Mouse (Mus musculus) MEL (cell line): ENCODE data around the gene Rpl11. TPM values are rescaled to one million over a fixed set of nuclear protein-coding genes. Genes with fewer than 3 reads are reported as not detected.

ENCODE experiments used
- DNase-seq: peaks from one replicate; pipeline ENCODE4 v3.0.0; 2011; ENCODE audit warnings: low read depth, low spot score
- H3K27ac ChIP-seq: 2 replicates; pipeline ENCODE4 v1.5.1; 2012; ENCODE audit warnings: low read depth, mild to moderate bottlenecking, control low read depth, low read length, moderate library complexity; ENCODE audit not compliant: control insufficient read depth
- H3K27me3 ChIP-seq, 2 experiments: fragments of 150-350 bp in 1 of 2; sonication (generic) in 1 of 2; 2 replicates each; pipeline ENCODE4 v1.6.1; 2012; ENCODE audit warnings: low read length in 2 of 2, mild to moderate bottlenecking in 2 of 2, improper control_type of control experiment in 1 of 2, moderate library complexity in 1 of 2; ENCODE audit not compliant: insufficient read depth in 2 of 2, control insufficient read depth in 1 of 2
- H3K36me3 ChIP-seq, 2 experiments: 2 replicates each; pipeline ENCODE4 v1.6.1; 2012 to 2014; ENCODE audit warnings: low read length in 2 of 2, improper control_type of control experiment in 1 of 2, inconsistent platforms in 1 of 2, mild to moderate bottlenecking in 1 of 2; ENCODE audit not compliant: insufficient read depth in 2 of 2, control insufficient read depth in 1 of 2
- H3K4me1 ChIP-seq, 2 experiments: fragments of 150-350 bp in 1 of 2; sonication (generic) in 1 of 2; 2 replicates each; pipeline ENCODE4 v1.6.1; 2012; ENCODE audit warnings: low read length in 2 of 2, improper control_type of control experiment in 1 of 2, mild to moderate bottlenecking in 1 of 2; ENCODE audit not compliant: insufficient read depth in 2 of 2, control insufficient read depth in 1 of 2
- H3K4me3 ChIP-seq, 2 experiments: fragments of 150-350 bp in 1 of 2; sonication (generic) in 1 of 2; 2 replicates each; pipeline ENCODE4 v1.5.1; 2012; ENCODE audit warnings: low read depth in 2 of 2, low read length in 2 of 2, mild to moderate bottlenecking in 2 of 2, moderate library complexity in 2 of 2, control low read depth in 1 of 2, improper control_type of control experiment in 1 of 2; ENCODE audit not compliant: control insufficient read depth in 1 of 2, insufficient read depth in 1 of 2
- H3K79me2 ChIP-seq: 2 replicates; pipeline ENCODE4 v1.6.1; 2012; ENCODE audit warnings: mild to moderate bottlenecking, low read length, moderate library complexity; ENCODE audit not compliant: control insufficient read depth, poor library complexity, insufficient read depth
- H3K9ac ChIP-seq: 2 replicates; pipeline ENCODE4 v1.6.1; 2012; ENCODE audit warnings: low read depth, mild to moderate bottlenecking, control low read depth, low read length, moderate library complexity; ENCODE audit not compliant: control insufficient read depth, poor library complexity, severe bottlenecking
- H3K9me3 ChIP-seq: fragments of 150-350 bp; sonication (generic); replicated peaks from 2 replicates; pipeline ENCODE4 v1.6.1; 2012; ENCODE audit warnings: mild to moderate bottlenecking, low read length, improper control_type of control experiment, moderate library complexity; ENCODE audit not compliant: insufficient read depth
- CTCF ChIP-seq, 3 experiments: IDR thresholded peaks in 2 of 3; conservative IDR thresholded peaks in 1 of 3; 2 replicates each; pipeline ENCODE4 v1.5.1; 2011 to 2012; ENCODE audit warnings: low read length in 3 of 3, low read depth in 2 of 3, mild to moderate bottlenecking in 2 of 3, improper control_type of control experiment in 1 of 3, inconsistent platforms in 1 of 3, mixed read lengths in 1 of 3, moderate library complexity in 1 of 3; ENCODE audit not compliant: control insufficient read depth in 1 of 3, insufficient read depth in 1 of 3, poor library complexity in 1 of 3, severe bottlenecking in 1 of 3
- EP300 ChIP-seq, 2 experiments: IDR thresholded peaks; 2 replicates each; pipeline ENCODE4 v1.6.1; 2011; ENCODE audit warnings: improper control_type of control experiment in 2 of 2, low read length in 2 of 2, low read depth in 1 of 2, mild to moderate bottlenecking in 1 of 2
- ETS1 ChIP-seq: IDR thresholded peaks from 2 replicates; pipeline ENCODE4 v1.6.1; 2012; ENCODE audit warnings: low read depth, mild to moderate bottlenecking, inconsistent platforms, low read length, improper control_type of control experiment, moderate library complexity
- JUND ChIP-seq: IDR thresholded peaks from 2 replicates; pipeline ENCODE4 v1.6.1; 2011; ENCODE audit warnings: low read depth, mild to moderate bottlenecking, improper control_type of control experiment, low read length
- KAT2A ChIP-seq: conservative IDR thresholded peaks from 2 replicates; pipeline ENCODE4 v1.6.1; 2012; ENCODE audit warnings: low read depth, low read length, improper control_type of control experiment, inconsistent platforms
- MAZ ChIP-seq: IDR thresholded peaks from 2 replicates; pipeline ENCODE4 v1.6.1; 2012; ENCODE audit warnings: low read depth, mild to moderate bottlenecking, inconsistent platforms, low read length, improper control_type of control experiment
- NELFE ChIP-seq: IDR thresholded peaks from 2 replicates; pipeline ENCODE4 v1.6.1; 2011; ENCODE audit warnings: low read depth, low read length, improper control_type of control experiment
- NRF1 ChIP-seq: IDR thresholded peaks from 2 replicates; pipeline ENCODE4 v1.6.1; 2014; ENCODE audit warnings: low read depth, mild to moderate bottlenecking, inconsistent platforms, low read length, improper control_type of control experiment, moderate library complexity; ENCODE audit not compliant: poor library complexity, insufficient read depth, severe bottlenecking
- POLR2AphosphoS5 ChIP-seq: IDR thresholded peaks from 2 replicates; pipeline ENCODE4 v1.6.1; 2012; ENCODE audit warnings: low read depth, borderline replicate concordance, mild to moderate bottlenecking, inconsistent platforms, low read length, moderate library complexity, mixed read lengths
- RCOR1 ChIP-seq: IDR thresholded peaks from 2 replicates; pipeline ENCODE4 v1.6.1; 2012; ENCODE audit warnings: low read depth, mild to moderate bottlenecking, inconsistent platforms, low read length, improper control_type of control experiment
- TAL1 ChIP-seq: IDR thresholded peaks from 2 replicates; pipeline ENCODE4 v1.6.1; 2012; ENCODE audit warnings: mild to moderate bottlenecking, inconsistent platforms, low read length, moderate library complexity, mixed read lengths
- TBP ChIP-seq: IDR thresholded peaks from 2 replicates; pipeline ENCODE4 v1.8.0; 2011; ENCODE audit warnings: low read depth, low read length, improper control_type of control experiment
- UBTF ChIP-seq: IDR thresholded peaks from 2 replicates; pipeline ENCODE4 v1.6.1; 2012; ENCODE audit warnings: low read depth, mild to moderate bottlenecking, inconsistent platforms, low read length, improper control_type of control experiment, moderate library complexity, borderline replicate concordance; ENCODE audit not compliant: insufficient read depth
- USF2 ChIP-seq, 2 experiments: IDR thresholded peaks; 2 replicates each; pipeline ENCODE4 v1.6.1; 2011 to 2012; ENCODE audit warnings: improper control_type of control experiment in 2 of 2, low read length in 2 of 2, borderline replicate concordance in 1 of 2, inconsistent platforms in 1 of 2, low read depth in 1 of 2, mild to moderate bottlenecking in 1 of 2; ENCODE audit not compliant: insufficient read depth in 1 of 2
- ZKSCAN1 ChIP-seq: IDR thresholded peaks from 2 replicates; pipeline ENCODE4 v1.6.1; 2012; ENCODE audit warnings: low read depth, mild to moderate bottlenecking, inconsistent platforms, low read length, improper control_type of control experiment, moderate library complexity
- ZNF384 ChIP-seq: IDR thresholded peaks from 2 replicates; pipeline ENCODE4 v1.6.1; 2012; ENCODE audit warnings: low read depth, mild to moderate bottlenecking, inconsistent platforms, low read length, improper control_type of control experiment
- polyA plus RNA-seq, 2 experiments: library from polyadenylated mRNA; stranded (reverse) in 1 of 2; unstranded in 1 of 2; fragments of >175 nt in 1 of 2; fragments of >200 nt in 1 of 2; gene quantifications; 2 replicates each; pipeline versions ENCODE4 v1.2.1 to v1.2.4; 2012; ENCODE audit warnings: low replicate concordance in 2 of 2, low read depth in 1 of 2; ENCODE audit not compliant: insufficient read length in 2 of 2, insufficient read depth in 1 of 2, missing spikeins in 1 of 2
- total RNA-seq: library from RNA; depleted of rRNA; stranded (reverse); fragments of 300-350 nt; gene quantifications from 2 replicates; pipeline ENCODE4 v1.2.3, GENCODE M21; 2012

Gene Rpl11
- total and polyA plus RNA-seq, 3 experiments, result 2,003 to 2,603 TPM; not detected in 1

GRCm38 (mm10) chr4:136004107-136004675 lies 49.0 kb downstream of the Rpl11 start:
- H3K9ac ChIP-seq, result no peak overlapping the region
- no peak overlapping the region for H3K4me3 ChIP-seq
- DNase-seq, result peak; percentile 67
- TF ChIP-seq RCOR1, result no peak
- TF ChIP-seq ZNF384, result no peak
- peak; percentile 27 to 49; a peak in 3 of 4 replicates for TF ChIP-seq EP300 (IDR thresholded peaks at IDR 0.05; ENCODE audit: low read depth in 1 of 2, low read length in 2 of 2)
- TF ChIP-seq KAT2A, result no peak
- no peak for TF ChIP-seq ZKSCAN1
- TF ChIP-seq ETS1, result no peak
- TF ChIP-seq UBTF, result no peak
- TF ChIP-seq JUND, result no peak
- TF ChIP-seq NRF1, result no peak
- peak; percentile 60 for TF ChIP-seq TAL1
- no peak for TF ChIP-seq USF2 (IDR thresholded peaks at IDR 0.05; ENCODE audit: borderline replicate concordance in 1 of 2, insufficient read depth in 1 of 2, low read depth in 1 of 2, low read length in 2 of 2)
- TF ChIP-seq TBP, result no peak
- TF ChIP-seq POLR2AphosphoS5, result no peak
- TF ChIP-seq MAZ, result no peak
- H3K27ac ChIP-seq, result no peak overlapping the region
- H3K4me1 ChIP-seq, result peaks cover 0 to 3% of the 10 kb centered on the region in 2 experiments; a peak in 1 of 4 replicates
- H3K36me3 ChIP-seq, result peaks cover 5 to 25% of the 10 kb centered on the region in 2 experiments
- H3K79me2 ChIP-seq, result no peaks in the 10 kb centered on the region
- no peaks in the 10 kb centered on the region for H3K9me3 ChIP-seq
- no peaks in the 10 kb centered on the region for H3K27me3 ChIP-seq

DNA sequence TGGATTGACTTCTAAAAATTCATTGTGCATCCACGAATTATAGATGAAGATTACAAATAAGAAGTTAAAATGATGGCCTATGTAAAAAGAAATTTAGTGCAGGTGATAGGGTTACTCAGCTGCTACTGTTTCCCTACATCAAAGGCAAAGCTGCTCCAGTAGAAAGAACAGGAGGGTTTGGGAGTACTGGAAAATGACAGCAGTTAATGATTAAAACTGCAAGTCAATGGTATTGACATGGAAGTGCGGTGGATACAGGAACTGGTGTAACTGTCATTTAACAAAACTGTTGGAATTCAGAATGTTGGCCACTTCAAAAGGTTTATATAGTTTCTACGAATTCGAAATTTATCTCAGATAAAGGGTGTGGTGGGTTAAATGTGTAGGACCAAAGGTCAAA lies 58.1 kb downstream of the Rpl11 start:
- no peak overlapping the region for H3K27ac ChIP-seq

More for the DNA sequence above, 58.1 kb downstream of the Rpl11 start:
- Histone ChIP-seq H3K27me3 (no peaks in the 10 kb centered on the region), H3K4me3 (no peak overlapping the region)
- TF ChIP-seq CTCF (IDR thresholded peaks at IDR 0.05 in 2 of 3, conservative IDR thresholded peaks at IDR 0.05 in 1 of 3; ENCODE audit: control insufficient read depth in 1 of 3, insufficient read depth in 1 of 3, low read depth in 2 of 3, low read length in 3 of 3, poor library complexity in 1 of 3, severe bottlenecking in 1 of 3), result no peak
- no peak for TF ChIP-seq POLR2AphosphoS5
- no peak for TF ChIP-seq NELFE
- TF ChIP-seq, all 39 proteins: peak for 0
- Histone ChIP-seq H3K9ac (no peak overlapping the region), H3K36me3 (peaks cover 0 to 3% of the 10 kb centered on the region in 2 experiments; a peak in 1 of 4 replicates), H3K79me2 (no peaks in the 10 kb centered on the region), H3K9me3 (no peaks in the 10 kb centered on the region), H3K4me1 (0 out of 4 replicates have a peak, but pooled peaks cover 0 to 2% of the 10 kb centered on the region in 2 experiments)
- DNase-seq, result no peak
